Comparison of ENCODE assay signal across 11 mouse cellular contexts in the genomic region with DNA sequence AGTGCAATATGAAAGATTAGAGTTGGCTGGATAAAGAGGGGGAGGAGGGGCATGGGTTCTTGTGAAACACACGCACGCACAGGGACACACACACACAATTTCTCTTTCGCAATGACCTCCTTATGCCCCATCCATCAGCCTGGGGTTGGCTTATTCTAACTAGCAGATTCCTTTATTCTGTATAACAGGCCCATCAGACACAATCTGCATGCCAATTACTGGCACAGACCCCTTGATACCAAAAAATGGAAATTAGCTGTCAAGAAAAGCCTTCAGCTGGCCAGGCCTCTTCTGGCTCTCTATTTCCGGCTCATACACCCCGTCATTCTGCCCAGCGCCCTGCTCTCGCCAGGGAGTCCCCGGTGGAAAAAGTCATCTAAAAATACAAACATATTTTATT. TPM values are rescaled to one million over a fixed set of nuclear protein-coding genes. Genes with fewer than 3 reads are reported as not detected.
DNase-seq lines count a peak whose midpoint lies in the region; ATAC-seq and TF ChIP-seq lines count a peak whose summit lies in the region.
"Had no signal": no experiment of that assay in that cellular context is flagged by ENCODE, and none has a peak within 500 bp of the region (broad histone marks: within the 10 kb centered on the region; RNA-seq: fewer than 3 reads in every experiment).

No protein-coding gene starts in this region.

- H3K4me2 ChIP-seq in forebrain, embryonic 11.5 days (ENCODE audit: low read depth, low read length, severe bottlenecking), result peak overlapping the region; percentile 0; the same call in 1 of the 2 replicates
- H3K4me2 ChIP-seq in lung, embryonic 14.5 days, result peak overlapping the region; percentile 1; the same call in 1 of the 2 replicates
- peak overlapping the region; percentile 36 for H3K4me2 ChIP-seq in midbrain, embryonic 14.5 days (ENCODE audit: low read length)
- H3K4me2 ChIP-seq: embryonic facial prominence, embryonic 15.5 days had no signal

- H3K4me3 ChIP-seq in forebrain, embryonic 11.5 days (ENCODE audit: low read depth, low read length), result no peak overlapping the region
- H3K4me3 ChIP-seq in lung, embryonic 14.5 days (ENCODE audit: low read depth, low read length), result no peak overlapping the region
- no peak overlapping the region for H3K4me3 ChIP-seq in midbrain, embryonic 14.5 days (replicated peaks; ENCODE audit: low read depth, low read length)
- H3K4me3 ChIP-seq: embryonic facial prominence, embryonic 15.5 days had no signal

- 56% methylated on average over 8 of the region's 8 CpGs for WGBS in forebrain, embryonic 11.5 days
- WGBS in lung, embryonic 14.5 days, result 49% methylated on average over 8 of the region's 8 CpGs
- 8% methylated on average over 8 of the region's 8 CpGs for WGBS in midbrain, embryonic 14.5 days

- ATAC-seq in forebrain, embryonic 11.5 days (replicated peaks; ENCODE audit: low FRiP score), result peak; percentile 87
- ATAC-seq in lung, embryonic 14.5 days (ENCODE audit: insufficient read depth), result peak; percentile 82
- peak; percentile 89 for ATAC-seq in midbrain, embryonic 14.5 days (ENCODE audit: low FRiP score, low TSS enrichment)
- ATAC-seq: intestine, postnatal 0 days had no signal

- H3K27ac ChIP-seq in forebrain, embryonic 11.5 days (ENCODE audit: low read depth, low read length), result peak overlapping the region; percentile 73
- peak overlapping the region; percentile 88 for H3K27ac ChIP-seq in lung, embryonic 14.5 days (ENCODE audit: low read depth)
- H3K27ac ChIP-seq in midbrain, embryonic 14.5 days (replicated peaks; ENCODE audit: low read depth, low read length), result peak overlapping the region; percentile 78
- H3K27ac ChIP-seq: embryonic facial prominence, embryonic 15.5 days; stomach, postnatal 0 days had no signal

- no peaks in the 10 kb centered on the region for H3K9me3 ChIP-seq in forebrain, embryonic 11.5 days (ENCODE audit: control insufficient read depth, low read length)
- H3K9me3 ChIP-seq in lung, embryonic 14.5 days (ENCODE audit: low read depth, low read length), result no peaks in the 10 kb centered on the region
- no peaks in the 10 kb centered on the region for H3K9me3 ChIP-seq in midbrain, embryonic 14.5 days (ENCODE audit: control insufficient read depth, low read length)
- H3K9me3 ChIP-seq: embryonic facial prominence, embryonic 15.5 days had no signal

- no peak overlapping the region for H3K9ac ChIP-seq in forebrain, embryonic 11.5 days (ENCODE audit: low read length)
- H3K9ac ChIP-seq in lung, embryonic 14.5 days, result no peak overlapping the region
- 0 out of 2 replicates have a peak overlapping the region, but pooled peaks have one; percentile 16 for H3K9ac ChIP-seq in midbrain, embryonic 14.5 days (replicated peaks; ENCODE audit: low read length)
- H3K9ac ChIP-seq: embryonic facial prominence, embryonic 15.5 days had no signal

- H3K4me1 ChIP-seq in forebrain, embryonic 11.5 days (replicated peaks; ENCODE audit: control insufficient read depth, insufficient read depth, low read length), result no peaks in the 10 kb centered on the region; the same call in 1 of the 2 replicates
- H3K4me1 ChIP-seq in lung, embryonic 14.5 days (ENCODE audit: insufficient read depth), result 0 out of 2 replicates have a peak, but pooled peaks cover 2% of the 10 kb centered on the region
- peaks cover 19% of the 10 kb centered on the region for H3K4me1 ChIP-seq in midbrain, embryonic 14.5 days (ENCODE audit: control insufficient read depth, insufficient read depth, low read length)
- H3K4me1 ChIP-seq: embryonic facial prominence, embryonic 15.5 days had no signal

- no peaks in the 10 kb centered on the region for H3K27me3 ChIP-seq in forebrain, embryonic 11.5 days (ENCODE audit: control insufficient read depth, insufficient read depth, low read length)
- H3K27me3 ChIP-seq in lung, embryonic 14.5 days (ENCODE audit: insufficient read depth, low read length), result no peaks in the 10 kb centered on the region
- no peaks in the 10 kb centered on the region for H3K27me3 ChIP-seq in midbrain, embryonic 14.5 days (ENCODE audit: control insufficient read depth, insufficient read depth, low read length)
- H3K27me3 ChIP-seq: embryonic facial prominence, embryonic 15.5 days had no signal

- no peaks in the 10 kb centered on the region for H3K36me3 ChIP-seq in forebrain, embryonic 11.5 days (ENCODE audit: control insufficient read depth, insufficient read depth, low read length)
- H3K36me3 ChIP-seq in lung, embryonic 14.5 days (ENCODE audit: insufficient read depth), result no peaks in the 10 kb centered on the region
- no peaks in the 10 kb centered on the region for H3K36me3 ChIP-seq in midbrain, embryonic 14.5 days (ENCODE audit: control insufficient read depth, insufficient read depth, low read length)
- H3K36me3 ChIP-seq: embryonic facial prominence, embryonic 15.5 days had no signal

- TF ChIP-seq CTCF in lung, embryonic 14.5 days (IDR thresholded peaks at IDR 0.05; ENCODE audit: low read depth), result no peak

- peak; percentile 38 for DNase-seq in adrenal gland, postnatal 10 days
- DNase-seq in adrenal gland, adult 18-20 months (ENCODE audit: low spot score in 2 of 2), result no peak
- DNase-seq in forebrain, embryonic 11.5 days (ENCODE audit: low spot score), result no peak
- DNase-seq in lung, embryonic 14.5 days, result peak; percentile 85
- DNase-seq in midbrain, embryonic 14.5 days, result peak; percentile 74
- no peak for DNase-seq in layer of hippocampus, postnatal 25 days (ENCODE audit: extremely low spot score in 1 of 2, low spot score in 1 of 2)
- no peak for DNase-seq in frontal cortex, postnatal 14 days (ENCODE audit: low spot score in 2 of 2)
- DNase-seq in cerebellum, adult 9-11 months, result no peak

RNA-seq across cellular contexts. Expression of a gene that starts 47.1 kb away (rescaled TPM):
- 1 to 10 TPM; 1.5 to 2.9 TPM for total RNA-seq in adrenal gland, postnatal 10 days (2021)
- 1 to 10 TPM in 1 of 2 experiments, under 1 TPM in 1; 0.63 to 1.4 TPM for total RNA-seq in adrenal gland, adult 18-20 months (2021)
- 1.0 and 1.3 TPM in 2 replicates for polyA plus RNA-seq in forebrain, embryonic 11.5 days (2014; fragmentation: Nextera tagmentation; extraction: Ambion mirVana)
- 1.6 and 2.2 TPM in 2 replicates for polyA plus RNA-seq in lung, embryonic 14.5 days (2014; fragmentation: Nextera tagmentation; extraction: Ambion mirVana)
- 0.63 and 0.99 TPM in 2 replicates for polyA plus RNA-seq in midbrain, embryonic 14.5 days (2014; fragmentation: Nextera tagmentation; extraction: Ambion mirVana)
- 1 to 10 TPM; 3.8 to 4.1 TPM for total RNA-seq in layer of hippocampus, postnatal 25 days (2021)

Comparison
In these comparisons a context has a peak if more than half of its experiments do, and no peak if none do; other contexts are left out.
1. DNase-seq: peak in adrenal gland, postnatal 10 days (single experiment), lung, embryonic 14.5 days (single experiment) and midbrain, embryonic 14.5 days (single experiment); none in adrenal gland, adult 18-20 months (0 of 2), forebrain, embryonic 11.5 days (single experiment), layer of hippocampus, postnatal 25 days (0 of 2), frontal cortex, postnatal 14 days (0 of 2) and cerebellum, adult 9-11 months (single experiment).
2. Peak in every context shown above with its lines, with median percentiles within 50 percentile points of each other: ATAC-seq, H3K27ac ChIP-seq and H3K4me2 ChIP-seq.